Mouse (Mus musculus) limb, embryonic 14.5 days (tissue): ENCODE results near the gene Smc2. TPM values are rescaled to one million over a fixed set of nuclear protein-coding genes. Genes with fewer than 3 reads are reported as not detected.
"Not testable (repeated sequence)": the region's sequence is repeated elsewhere in the genome, so short reads cannot be mapped to it uniquely, and the experiment has no call there.

Experiments used
- ATAC-seq: fragments of 200-750 bp; cut with Nextera tagmentation; 2 replicates; pipeline ENCODE4 v1.8.0; 2017; ENCODE audit warnings: low read depth, moderate number of reproducible peaks, moderate TSS enrichment; ENCODE audit not compliant: low FRiP score
- DNase-seq: peaks from one replicate; pipeline ENCODE4 v3.0.0-alpha.2; 2015; ENCODE audit warnings: low spot score
- H3K27ac ChIP-seq: fragments of 300-500 bp; sonication (generic); replicated peaks from 2 replicates; pipeline ENCODE4 v1.5.1; 2014; ENCODE audit warnings: low read depth, mild to moderate bottlenecking, low read length, moderate library complexity, mixed read lengths
- H3K27me3 ChIP-seq: fragments of 300-500 bp; sonication (generic); 2 replicates; pipeline ENCODE4 v1.6.1; 2014; ENCODE audit warnings: low read length, mixed read lengths; ENCODE audit not compliant: control insufficient read depth, insufficient read depth
- H3K36me3 ChIP-seq: fragments of 300-500 bp; sonication (generic); 2 replicates; pipeline ENCODE4 v1.6.1; 2014; ENCODE audit warnings: mild to moderate bottlenecking, low read length, moderate library complexity, mixed read lengths; ENCODE audit not compliant: control insufficient read depth, insufficient read depth
- H3K4me1 ChIP-seq: fragments of 300-500 bp; sonication (generic); 2 replicates; pipeline ENCODE4 v1.6.1; 2014; ENCODE audit warnings: antibody characterized with exemption, low read length, mixed read lengths; ENCODE audit not compliant: control insufficient read depth, insufficient read depth
- H3K4me2 ChIP-seq: fragments of 300-500 bp; sonication (generic); replicated peaks from 2 replicates; pipeline ENCODE4 v1.6.1; 2014; ENCODE audit warnings: low read depth, mild to moderate bottlenecking, low read length, moderate library complexity; ENCODE audit not compliant: severe bottlenecking
- H3K4me3 ChIP-seq: fragments of 300-500 bp; sonication (generic); replicated peaks from 2 replicates; pipeline ENCODE4 v1.5.1; 2014; ENCODE audit warnings: low read length
- H3K9ac ChIP-seq: fragments of 300-500 bp; sonication (generic); 2 replicates; pipeline ENCODE4 v1.6.1; 2014; ENCODE audit warnings: mild to moderate bottlenecking, low read depth, low read length, moderate library complexity; ENCODE audit not compliant: severe bottlenecking
- H3K9me3 ChIP-seq: fragments of 300-500 bp; sonication (generic); 2 replicates; pipeline ENCODE4 v1.6.1; 2016; ENCODE audit warnings: low read length; ENCODE audit not compliant: control insufficient read depth
- POLR2A ChIP-seq: fragments of 200-500 bp; IDR thresholded peaks from 2 replicates; pipeline ENCODE4 v1.8.0; 2012; ENCODE audit warnings: inconsistent platforms, mild to moderate bottlenecking, moderate library complexity, borderline replicate concordance; ENCODE audit not compliant: insufficient read depth, insufficient read length; ENCODE audit errors: extremely low read depth
- WGBS: fragments of 180-500 bp; shearing (Covaris S2); extraction: QIAGEN DNeasy Blood & Tissue Kit; methylation state at CpG from one replicate; pipeline ENCODE4 v1.1.7; 2014; 5-methylcytosine and 5-hydroxymethylcytosine counted together
- polyA plus RNA-seq, 2 experiments: library from polyadenylated mRNA; depleted of rRNA in 1 of 2; stranded (reverse) in 1 of 2; unstranded in 1 of 2; fragments of >200 nt; fragmentation: Nextera tagmentation in 1 of 2; extraction: Ambion mirVana in 1 of 2; gene quantifications; 2 replicates each; pipeline versions ENCODE4 v1.2.1 to v1.2.3; 2012 to 2014

Smc2 gene
- 19.4 and 22.9 TPM in 2 replicates for polyA plus RNA-seq (2012; rRNA removed)
- polyA plus RNA-seq (2014; fragmentation: Nextera tagmentation; extraction: Ambion mirVana) = 152 and 162 TPM in 2 replicates

GRCm38 (mm10) chr4:52438886-52439664 lies at the start of gene Smc2:
Gene Smc2 (plus strand): TSS chr4:52439243.
- H3K27ac ChIP-seq = peak within 1 kb of the TSS; percentile 83
- under 1% methylated on average over 53 of the region's 53 CpGs for WGBS

GRCm38 (mm10) chr4:52411587-52411986 lies 27.5 kb upstream of the Smc2 start:
- no peak for ATAC-seq
- Histone ChIP-seq H3K27ac (no peak overlapping the region), H3K4me2 (no peak overlapping the region), H3K36me3 (no peaks in the 10 kb centered on the region), H3K27me3 (no peaks in the 10 kb centered on the region), H3K9ac (no peak overlapping the region), H3K9me3 (no peaks in the 10 kb centered on the region), H3K4me1 (no peaks in the 10 kb centered on the region), H3K4me3 (no peak overlapping the region)
- no peak for TF ChIP-seq POLR2A
- WGBS = 86% methylated on average over 2 of the region's 2 CpGs
- no peak for DNase-seq

More at GRCm38 (mm10) chr4:52438886-52439664, at the start of gene Smc2:
- peak within 1 kb of the TSS; percentile 80 for H3K9ac ChIP-seq
- DNase-seq = peak; percentile 97
- no peaks in the 10 kb centered on the region for H3K9me3 ChIP-seq
- H3K4me2 ChIP-seq = peak within 1 kb of the TSS; percentile 73
- H3K36me3 ChIP-seq = peaks cover 19% of the 10 kb centered on the region
- H3K4me3 ChIP-seq = peak within 1 kb of the TSS; percentile 79
- 0 out of 2 replicates have a peak, but pooled peaks have one; percentile 41 for TF ChIP-seq POLR2A
- H3K4me1 ChIP-seq = peaks cover 5% of the 10 kb centered on the region
- peak; percentile 98 for ATAC-seq
- H3K27me3 ChIP-seq = no peaks in the 10 kb centered on the region

- WGBS = 27% methylated on average over 4 of the region's 4 CpGs
Observed at GRCm38 (mm10) chr4:52423653-52424052, 15.4 kb upstream of the Smc2 start.

GRCm38 (mm10) chr4:52429310-52430198 lies 9.5 kb upstream of the Smc2 start:
- Histone ChIP-seq H3K9me3 (no peaks in the 10 kb centered on the region), H3K27me3 (no peaks in the 10 kb centered on the region), H3K27ac (no peak overlapping the region), H3K36me3 (no peaks in the 10 kb centered on the region), H3K9ac (no peak overlapping the region), H3K4me3 (no peak overlapping the region), H3K4me2 (no peak overlapping the region), H3K4me1 (no peaks in the 10 kb centered on the region)
- WGBS = 30% methylated on average over 7 of the region's 7 CpGs
- DNase-seq (no peak), ATAC-seq (no peak)
- TF ChIP-seq POLR2A = no peak

More at GRCm38 (mm10) chr4:52423653-52424052, 15.4 kb upstream of the Smc2 start:
- Histone ChIP-seq H3K36me3 (no peaks in the 10 kb centered on the region), H3K27me3 (no peaks in the 10 kb centered on the region), H3K9me3 (no peaks in the 10 kb centered on the region), H3K27ac (no peak overlapping the region), H3K9ac (no peak overlapping the region), H3K4me3 (no peak overlapping the region), H3K4me2 (no peak overlapping the region), H3K4me1 (no peaks in the 10 kb centered on the region)
- TF ChIP-seq POLR2A = no peak
- no peak for DNase-seq
- no peak for ATAC-seq

GRCm38 (mm10) chr4:52435551-52435950 lies 3.5 kb upstream of the Smc2 start:
- H3K27ac ChIP-seq, H3K4me1 ChIP-seq, H3K9me3 ChIP-seq, H3K4me3 ChIP-seq, H3K27me3 ChIP-seq, DNase-seq, H3K9ac ChIP-seq, H3K36me3 ChIP-seq, H3K4me2 ChIP-seq, ATAC-seq: not testable (repeated sequence)
- 91% methylated on average over 2 of the region's 2 CpGs for WGBS
